Comparison of ENCODE assay signal across 7 mouse cellular contexts in the genomic region with DNA sequence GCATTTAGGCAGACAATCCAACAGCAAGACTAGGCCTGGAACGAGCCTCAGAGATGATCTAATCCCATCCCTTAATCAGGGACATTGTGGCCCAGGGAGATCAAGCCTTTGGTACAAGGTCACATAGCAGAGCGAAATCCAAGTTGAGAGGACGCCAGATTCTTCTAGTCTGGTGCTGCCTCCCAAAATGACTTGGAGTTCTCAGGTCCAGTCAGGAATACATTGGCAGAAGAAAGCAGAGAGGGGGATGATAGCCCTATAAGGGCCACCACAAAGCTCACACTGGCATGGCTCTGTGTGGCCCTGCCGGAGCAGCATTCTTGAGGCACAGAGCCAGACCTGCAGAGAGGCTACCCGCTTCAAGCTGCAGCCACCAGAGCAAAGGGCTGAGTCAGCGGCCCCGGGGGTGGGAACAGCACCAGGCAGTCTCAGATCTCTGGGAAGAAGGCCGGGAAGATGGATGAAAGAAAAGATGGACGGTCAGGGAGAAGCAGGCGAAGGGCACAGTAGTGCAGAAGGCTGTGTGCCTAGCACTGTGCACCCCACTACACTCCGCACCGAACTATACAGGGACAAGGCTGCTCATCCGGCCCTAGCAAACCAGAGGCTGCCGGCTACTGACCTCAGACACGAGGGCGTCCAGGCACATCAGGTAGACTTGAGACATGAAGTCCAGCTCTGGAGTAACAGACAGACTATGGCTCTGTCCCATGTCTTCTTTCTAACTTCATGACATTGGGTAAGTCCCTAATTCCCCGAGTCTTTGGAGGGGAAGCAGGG. TPM values are rescaled to one million over a fixed set of nuclear protein-coding genes. Genes with fewer than 3 reads are reported as not detected.
A peak's percentile ranks its signal among the peaks of the same experiment; 100 is the strongest.
DNase-seq lines count a peak whose midpoint lies in the region; ATAC-seq and TF ChIP-seq lines count a peak whose summit lies in the region.

A gene (minus strand): TSS at position 746 of the 780 bp plus-strand sequence.

- TF ChIP-seq RAD21 in MEL (IDR thresholded peaks at IDR 0.05; ENCODE audit: low read depth, low read length): no peak

- H3K4me1 ChIP-seq in MEL (ENCODE audit: control insufficient read depth in 1 of 2, insufficient read depth in 2 of 2, low read length in 2 of 2): no peaks in the 10 kb centered on the region; a peak in 1 of 4 replicates
- peaks cover 20% of the 10 kb centered on the region for H3K4me1 ChIP-seq in forebrain, embryonic 16.5 days (replicated peaks; ENCODE audit: control insufficient read depth, insufficient read depth, low read length)
- H3K4me1 ChIP-seq in hindbrain, embryonic 12.5 days: peaks cover 34% of the 10 kb centered on the region
- H3K4me1 ChIP-seq in liver, embryonic 11.5 days (replicated peaks; ENCODE audit: control insufficient read depth, insufficient read depth, low read length): peaks cover 24% of the 10 kb centered on the region
- peaks cover 35% of the 10 kb centered on the region for H3K4me1 ChIP-seq in neural tube, embryonic 15.5 days

- no peak for TF ChIP-seq CTCF in MEL (IDR thresholded peaks at IDR 0.05 in 2 of 3, conservative IDR thresholded peaks at IDR 0.05 in 1 of 3; ENCODE audit: control insufficient read depth in 1 of 3, insufficient read depth in 1 of 3, low read depth in 2 of 3, low read length in 3 of 3, poor library complexity in 1 of 3, severe bottlenecking in 1 of 3)

- H3K9me3 ChIP-seq in MEL (replicated peaks; ENCODE audit: insufficient read depth, low read length): no peaks in the 10 kb centered on the region
- H3K9me3 ChIP-seq in forebrain, embryonic 16.5 days (ENCODE audit: control insufficient read depth, low read length): no peaks in the 10 kb centered on the region
- no peaks in the 10 kb centered on the region for H3K9me3 ChIP-seq in hindbrain, embryonic 12.5 days (replicated peaks)
- no peaks in the 10 kb centered on the region for H3K9me3 ChIP-seq in liver, embryonic 11.5 days (ENCODE audit: control insufficient read depth, low read length)
- H3K9me3 ChIP-seq in neural tube, embryonic 15.5 days (replicated peaks): no peaks in the 10 kb centered on the region

- no peak for TF ChIP-seq EP300 in MEL (IDR thresholded peaks at IDR 0.05; ENCODE audit: low read depth in 1 of 2, low read length in 2 of 2)

- peak within 1 kb of the TSS; percentile 40 to 50 for H3K4me3 ChIP-seq in MEL (ENCODE audit: control insufficient read depth in 1 of 2, insufficient read depth in 1 of 2, low read depth in 2 of 2, low read length in 2 of 2)
- H3K4me3 ChIP-seq in forebrain, embryonic 16.5 days (replicated peaks; ENCODE audit: low read length): peak within 1 kb of the TSS; percentile 37
- peak within 1 kb of the TSS; percentile 31 for H3K4me3 ChIP-seq in hindbrain, embryonic 12.5 days
- peak within 1 kb of the TSS; percentile 27 for H3K4me3 ChIP-seq in liver, embryonic 11.5 days (ENCODE audit: low read depth, low read length)
- H3K4me3 ChIP-seq in neural tube, embryonic 15.5 days (replicated peaks): peak within 1 kb of the TSS; percentile 37

- peak within 1 kb of the TSS; percentile 50 for H3K9ac ChIP-seq in MEL (ENCODE audit: control insufficient read depth, low read depth, low read length, poor library complexity, severe bottlenecking)
- peak within 1 kb of the TSS; percentile 65 for H3K9ac ChIP-seq in forebrain, embryonic 16.5 days (replicated peaks; ENCODE audit: low read depth, low read length)
- H3K9ac ChIP-seq in hindbrain, embryonic 12.5 days: peak within 1 kb of the TSS; percentile 42; the same call in 1 of the 2 replicates
- H3K9ac ChIP-seq in liver, embryonic 11.5 days (ENCODE audit: low read depth, low read length): peak within 1 kb of the TSS; percentile 35; the same call in 1 of the 2 replicates
- peak within 1 kb of the TSS; percentile 44 for H3K9ac ChIP-seq in neural tube, embryonic 15.5 days (replicated peaks)

- H3K4me2 ChIP-seq in forebrain, embryonic 16.5 days (ENCODE audit: low read length): peak within 1 kb of the TSS; percentile 60
- peak within 1 kb of the TSS; percentile 56 for H3K4me2 ChIP-seq in hindbrain, embryonic 12.5 days (replicated peaks)
- H3K4me2 ChIP-seq in liver, embryonic 11.5 days: peak within 1 kb of the TSS; percentile 53
- peak within 1 kb of the TSS; percentile 61 for H3K4me2 ChIP-seq in neural tube, embryonic 15.5 days

- no peak for ATAC-seq in forebrain, embryonic 16.5 days
- ATAC-seq in hindbrain, embryonic 12.5 days (ENCODE audit: low FRiP score): no peak
- ATAC-seq in liver, embryonic 11.5 days (replicated peaks; ENCODE audit: low FRiP score): no peak
- ATAC-seq in neural tube, embryonic 15.5 days (ENCODE audit: low FRiP score): no peak

- no peak within 1 kb of the TSS for H3K27ac ChIP-seq in MEL (ENCODE audit: control insufficient read depth, low read depth, low read length)
- H3K27ac ChIP-seq in forebrain, embryonic 16.5 days (ENCODE audit: low read length): peak within 1 kb of the TSS; percentile 67
- peak within 1 kb of the TSS; percentile 82 for H3K27ac ChIP-seq in hindbrain, embryonic 12.5 days
- peak within 1 kb of the TSS; percentile 40; the same call in 1 of the 2 replicates for H3K27ac ChIP-seq in liver, embryonic 11.5 days (ENCODE audit: low read depth, low read length)
- peak within 1 kb of the TSS; percentile 85 for H3K27ac ChIP-seq in neural tube, embryonic 15.5 days (replicated peaks)

- H3K27me3 ChIP-seq in MEL (ENCODE audit: control insufficient read depth in 1 of 2, insufficient read depth in 2 of 2, low read length in 2 of 2): peaks cover 1 to 2% of the 10 kb centered on the region in 2 experiments; a peak in 1 of 4 replicates
- H3K27me3 ChIP-seq in forebrain, embryonic 16.5 days (replicated peaks; ENCODE audit: control insufficient read depth, insufficient read depth, low read length): no peaks in the 10 kb centered on the region
- H3K27me3 ChIP-seq in hindbrain, embryonic 12.5 days: peaks cover 8% of the 10 kb centered on the region; the same call in 1 of the 2 replicates
- 0 out of 2 replicates have a peak, but pooled peaks cover 2% of the 10 kb centered on the region for H3K27me3 ChIP-seq in liver, embryonic 11.5 days (replicated peaks; ENCODE audit: control insufficient read depth, insufficient read depth, low read length)
- H3K27me3 ChIP-seq in neural tube, embryonic 15.5 days (replicated peaks): no peaks in the 10 kb centered on the region

- no peak for TF ChIP-seq POLR2A in MEL (IDR thresholded peaks at IDR 0.05; ENCODE audit: control insufficient read depth in 1 of 2, insufficient read depth in 1 of 2, low read depth in 1 of 2, low read length in 2 of 2, poor library complexity in 1 of 2)

- 74% methylated on average over 17 of the region's 17 CpGs for WGBS in forebrain, embryonic 16.5 days
- WGBS in hindbrain, embryonic 12.5 days: 66% methylated on average over 17 of the region's 17 CpGs
- WGBS in liver, embryonic 11.5 days: 64% methylated on average over 17 of the region's 17 CpGs
- 75% methylated on average over 17 of the region's 17 CpGs for WGBS in neural tube, embryonic 15.5 days

- no peak for DNase-seq in MEL (ENCODE audit: low read depth, low spot score)
- peak; percentile 88 to 89 for DNase-seq in adrenal gland, postnatal 36 days
- no peak for DNase-seq in liver, embryonic 11.5 days (ENCODE audit: low spot score)
- no peak for DNase-seq in thymus, adult 18-20 months

- H3K79me2 ChIP-seq in MEL (ENCODE audit: control insufficient read depth, insufficient read depth, low read length, poor library complexity): no peaks in the 10 kb centered on the region

- H3K36me3 ChIP-seq in MEL (ENCODE audit: control insufficient read depth in 1 of 2, insufficient read depth in 2 of 2, low read length in 2 of 2): peaks cover 0 to 3% of the 10 kb centered on the region in 2 experiments; a peak in 1 of 4 replicates
- no peaks in the 10 kb centered on the region for H3K36me3 ChIP-seq in forebrain, embryonic 16.5 days (ENCODE audit: control insufficient read depth, insufficient read depth)
- H3K36me3 ChIP-seq in hindbrain, embryonic 12.5 days: no peaks in the 10 kb centered on the region
- no peaks in the 10 kb centered on the region for H3K36me3 ChIP-seq in liver, embryonic 11.5 days (ENCODE audit: control insufficient read depth, insufficient read depth, low read length)
- H3K36me3 ChIP-seq in neural tube, embryonic 15.5 days: no peaks in the 10 kb centered on the region

TF ChIP-seq in MEL, 35 proteins besides CTCF, POLR2A, EP300 and RAD21:
- TF ChIP-seq MAFK (IDR thresholded peaks at IDR 0.05; ENCODE audit: borderline replicate concordance, low read depth, low read length): no peak
- TF ChIP-seq MAZ (IDR thresholded peaks at IDR 0.05; ENCODE audit: low read depth, low read length): no peak
- TF ChIP-seq MYB (IDR thresholded peaks at IDR 0.05; ENCODE audit: low read depth, low read length): no peak
- no peak for TF ChIP-seq ZMIZ1 (IDR thresholded peaks at IDR 0.05; ENCODE audit: low read depth, low read length)
- TF ChIP-seq RCOR1 (IDR thresholded peaks at IDR 0.05; ENCODE audit: low read depth, low read length): no peak
- TF ChIP-seq KAT2A (conservative IDR thresholded peaks at IDR 0.05; ENCODE audit: low read depth, low read length): no peak
- TF ChIP-seq MEF2A (IDR thresholded peaks at IDR 0.05; ENCODE audit: extremely low read depth, insufficient replicate concordance, low read depth, low read length, poor library complexity, severe bottlenecking): no peak
- TF ChIP-seq POLR2AphosphoS5 (IDR thresholded peaks at IDR 0.05; ENCODE audit: borderline replicate concordance, low read depth, low read length): no peak
- no peak for TF ChIP-seq JUND (IDR thresholded peaks at IDR 0.05; ENCODE audit: low read depth, low read length)
- TF ChIP-seq NELFE (IDR thresholded peaks at IDR 0.05; ENCODE audit: low read depth, low read length): no peak
- TF ChIP-seq GATA1 (IDR thresholded peaks at IDR 0.05; ENCODE audit: low read depth, low read length): no peak
- no peak for TF ChIP-seq USF1 (IDR thresholded peaks at IDR 0.05; ENCODE audit: low read depth, low read length)
- TF ChIP-seq BHLHE40 (IDR thresholded peaks at IDR 0.05; ENCODE audit: borderline replicate concordance, low read depth, low read length): no peak

RNA-seq across cellular contexts. Expression of the gene that starts here (rescaled TPM):
- total RNA-seq in MEL (2012; rRNA removed): 0.15 and 0.20 TPM in 2 replicates
- polyA plus RNA-seq in MEL (2012; ENCODE audit: insufficient read depth in 1 of 2, insufficient read length in 2 of 2, low read depth in 1 of 2, low replicate concordance in 2 of 2, missing spikeins in 1 of 2): 1 to 10 TPM in 1 of 2 experiments, not detected in 1; 1.3 TPM
- 10 to 100 TPM; 38.1 to 40.7 TPM for total RNA-seq in adrenal gland, postnatal 36 days (2021)
- 5.6 and 6.4 TPM in 2 replicates for polyA plus RNA-seq in forebrain, embryonic 16.5 days (2015; fragmentation: Nextera tagmentation; extraction: Ambion mirVana)
- 11.6 and 13.0 TPM in 2 replicates for polyA plus RNA-seq in hindbrain, embryonic 12.5 days (2016; fragmentation: Nextera tagmentation; extraction: Ambion mirVana)
- polyA plus RNA-seq in liver, embryonic 11.5 days (2014; fragmentation: Nextera tagmentation; extraction: Ambion mirVana): 11.4 and 14.0 TPM in 2 replicates
- 7.7 and 12.9 TPM in 2 replicates for polyA plus RNA-seq in neural tube, embryonic 15.5 days (2015; fragmentation: Nextera tagmentation; extraction: Ambion mirVana)

Comparison
In these comparisons a context has a peak if more than half of its experiments do, and no peak if none do; other contexts are left out.
1. RNA of the gene that starts here (total RNA-seq): 38.1 to 40.7 TPM in adrenal gland, postnatal 36 days; 0.15 to 0.20 TPM in MEL; every median in the first group is over 10 times any median in the second.
2. DNase-seq: peak in adrenal gland, postnatal 36 days (2 of 2); none in MEL (single experiment), liver, embryonic 11.5 days (single experiment) and thymus, adult 18-20 months (0 of 2).
3. Peak in every context shown above with its lines, with median percentiles within 50 percentile points of each other: H3K4me3 ChIP-seq, H3K9ac ChIP-seq and H3K4me2 ChIP-seq.